Mouse (Mus musculus) hindbrain, embryonic 11.5 days (tissue): ENCODE measurements at regions not wholly inside any gene's neighbourhood (a gene's known extent, or its start where the extent isn't known, plus 50 kb on each side); places are given as distances from the start of the nearest gene placed in this dataset.
A peak's percentile ranks its signal among the peaks of the same experiment; 100 is the strongest.

Experiments used
- ATAC-seq: fragments of 200-750 bp; cut with Nextera tagmentation; 2 replicates; pipeline ENCODE4 v1.8.0; 2017; ENCODE audit warnings: mild to moderate bottlenecking, moderate TSS enrichment, moderate library complexity; ENCODE audit not compliant: low FRiP score
- DNase-seq: peaks from one replicate; pipeline ENCODE4 v3.0.0-alpha.2; 2015; ENCODE audit warnings: low spot score
- H3K27ac ChIP-seq: fragments of 300-500 bp; sonication (generic); 2 replicates; pipeline ENCODE4 v1.5.1; 2014; ENCODE audit warnings: mild to moderate bottlenecking, low read depth, low read length
- H3K27me3 ChIP-seq: fragments of 300-500 bp; sonication (generic); 2 replicates; pipeline ENCODE4 v1.6.1; 2014; ENCODE audit warnings: mild to moderate bottlenecking, low read length, moderate library complexity, mixed read lengths; ENCODE audit not compliant: control insufficient read depth, insufficient read depth
- H3K36me3 ChIP-seq: fragments of 300-500 bp; sonication (generic); 2 replicates; pipeline ENCODE4 v1.6.1; 2014; ENCODE audit warnings: mild to moderate bottlenecking, low read length, moderate library complexity, mixed read lengths; ENCODE audit not compliant: control insufficient read depth, insufficient read depth
- H3K4me1 ChIP-seq: fragments of 300-500 bp; sonication (generic); replicated peaks from 2 replicates; pipeline ENCODE4 v1.6.1; 2014; ENCODE audit warnings: low read length, mixed read lengths; ENCODE audit not compliant: control insufficient read depth, insufficient read depth
- H3K4me2 ChIP-seq: fragments of 300-500 bp; sonication (generic); replicated peaks from 2 replicates; pipeline ENCODE4 v1.6.1; 2014; ENCODE audit warnings: mild to moderate bottlenecking, low read depth, low read length
- H3K4me3 ChIP-seq: fragments of 300-500 bp; sonication (generic); 2 replicates; pipeline ENCODE4 v1.5.1; 2014; ENCODE audit warnings: low read depth, low read length
- H3K9ac ChIP-seq: fragments of 300-500 bp; sonication (generic); 2 replicates; pipeline ENCODE4 v1.6.1; 2014; ENCODE audit warnings: low read depth, low read length
- H3K9me3 ChIP-seq: fragments of 300-500 bp; sonication (generic); 2 replicates; pipeline ENCODE4 v1.6.1; 2016; ENCODE audit warnings: low read length; ENCODE audit not compliant: control insufficient read depth
- WGBS: fragments of 180-500 bp; shearing (Covaris S2); extraction: QIAGEN DNeasy Blood & Tissue Kit; methylation state at CpG from one replicate; pipeline ENCODE4 v1.1.7; 2014; 5-methylcytosine and 5-hydroxymethylcytosine counted together

GRCm38 (mm10) chr7:133497551-133497950 is 104.4 kb downstream of the Tex36 start:
- DNase-seq, result no peak

GRCm38 (mm10) chr7:133494982-133495550 is 106.9 kb downstream of the Tex36 start:
- no peaks in the 10 kb centered on the region for H3K36me3 ChIP-seq
- DNase-seq (no peak), ATAC-seq (no peak)
- H3K9ac ChIP-seq, result no peak overlapping the region
- H3K27me3 ChIP-seq, result 0 out of 2 replicates have a peak, but pooled peaks cover 3% of the 10 kb centered on the region
- no peak overlapping the region for H3K4me2 ChIP-seq
- peaks cover 2% of the 10 kb centered on the region; the same call in 1 of the 2 replicates for H3K4me1 ChIP-seq
- H3K27ac ChIP-seq, result no peak overlapping the region
- WGBS, result 41% methylated on average over 8 of the region's 8 CpGs
- H3K4me3 ChIP-seq, result no peak overlapping the region
- H3K9me3 ChIP-seq, result no peaks in the 10 kb centered on the region

More at GRCm38 (mm10) chr7:133497551-133497950, 104.4 kb downstream of the Tex36 start:
- 89% methylated on average over 3 of the region's 3 CpGs for WGBS
- Histone ChIP-seq H3K27ac (no peak overlapping the region), H3K4me1 (peaks cover 2% of the 10 kb centered on the region; the same call in 1 of the 2 replicates), H3K9me3 (no peaks in the 10 kb centered on the region), H3K4me3 (no peak overlapping the region), H3K4me2 (no peak overlapping the region), H3K27me3 (peaks cover 2% of the 10 kb centered on the region; the same call in 1 of the 2 replicates), H3K9ac (no peak overlapping the region), H3K36me3 (no peaks in the 10 kb centered on the region)
- no peak for ATAC-seq

GRCm38 (mm10) chr7:133494256-133494981 is 107.5 kb downstream of the Tex36 start:
- H3K9me3 ChIP-seq, result no peaks in the 10 kb centered on the region
- no peak overlapping the region for H3K4me2 ChIP-seq
- H3K4me3 ChIP-seq, result no peak overlapping the region
- H3K9ac ChIP-seq, result no peak overlapping the region
- 0 out of 2 replicates have a peak, but pooled peaks cover 3% of the 10 kb centered on the region for H3K27me3 ChIP-seq
- H3K36me3 ChIP-seq, result no peaks in the 10 kb centered on the region
- peak; percentile 22 for DNase-seq
- 62% methylated on average over 10 of the region's 10 CpGs for WGBS
- ATAC-seq, result no peak
- peaks cover 2% of the 10 kb centered on the region; the same call in 1 of the 2 replicates for H3K4me1 ChIP-seq
- no peak overlapping the region for H3K27ac ChIP-seq

GRCm38 (mm10) chr7:133492626-133493025 is 109.3 kb downstream of the Tex36 start:
- H3K4me2 ChIP-seq, result no peak overlapping the region
- H3K27ac ChIP-seq, result no peak overlapping the region
- H3K36me3 ChIP-seq, result no peaks in the 10 kb centered on the region
- H3K9me3 ChIP-seq, result no peaks in the 10 kb centered on the region
- 78% methylated on average over 6 of the region's 6 CpGs for WGBS
- H3K9ac ChIP-seq, result no peak overlapping the region
- ATAC-seq (no peak), DNase-seq (no peak)
- no peak overlapping the region for H3K4me3 ChIP-seq
- peaks cover 2% of the 10 kb centered on the region; the same call in 1 of the 2 replicates for H3K4me1 ChIP-seq
- 0 out of 2 replicates have a peak, but pooled peaks cover 3% of the 10 kb centered on the region for H3K27me3 ChIP-seq

- H3K4me1 ChIP-seq, result no peaks in the 10 kb centered on the region
- no peaks in the 10 kb centered on the region for H3K9me3 ChIP-seq
- DNase-seq (peak; percentile 43), ATAC-seq (no peak)
- no peak overlapping the region for H3K4me3 ChIP-seq
- 54% methylated on average over 7 of the region's 7 CpGs for WGBS
- H3K9ac ChIP-seq, result no peak overlapping the region
- no peaks in the 10 kb centered on the region for H3K36me3 ChIP-seq
- H3K27me3 ChIP-seq, result 0 out of 2 replicates have a peak, but pooled peaks cover 3% of the 10 kb centered on the region
- H3K4me2 ChIP-seq, result no peak overlapping the region
- no peak overlapping the region for H3K27ac ChIP-seq
These were observed 113.9 kb downstream of the Tex36 start for GRCm38 (mm10) chr7:133487887-133488630.

GRCm38 (mm10) chr7:133484430-133484841 is 117.5 kb downstream of the Tex36 start:
- no peak for ATAC-seq
- 81% methylated on average over 8 of the region's 8 CpGs for WGBS
- DNase-seq, result no peak
- no peaks in the 10 kb centered on the region for H3K9me3 ChIP-seq
- H3K4me1 ChIP-seq, result no peaks in the 10 kb centered on the region
- no peak overlapping the region for H3K27ac ChIP-seq
- no peak overlapping the region for H3K4me3 ChIP-seq
- H3K4me2 ChIP-seq, result no peak overlapping the region
- no peaks in the 10 kb centered on the region for H3K36me3 ChIP-seq
- H3K27me3 ChIP-seq, result no peaks in the 10 kb centered on the region
- H3K9ac ChIP-seq, result no peak overlapping the region

- no peak for DNase-seq
- no peak for ATAC-seq
These were observed 120.4 kb downstream of the Tex36 start for GRCm38 (mm10) chr7:133481529-133481928.

GRCm38 (mm10) chr7:133479679-133480078 is 122.3 kb downstream of the Tex36 start:
- DNase-seq, result no peak
- 72% methylated on average over 7 of the region's 7 CpGs for WGBS
- Histone ChIP-seq H3K36me3 (no peaks in the 10 kb centered on the region), H3K9ac (no peak overlapping the region), H3K27ac (no peak overlapping the region), H3K4me1 (no peaks in the 10 kb centered on the region), H3K4me3 (no peak overlapping the region), H3K27me3 (no peaks in the 10 kb centered on the region), H3K4me2 (no peak overlapping the region), H3K9me3 (no peaks in the 10 kb centered on the region)
- ATAC-seq, result no peak

More at GRCm38 (mm10) chr7:133481529-133481928, 120.4 kb downstream of the Tex36 start:
- no peak overlapping the region for H3K4me2 ChIP-seq
- no peaks in the 10 kb centered on the region for H3K4me1 ChIP-seq
- H3K27me3 ChIP-seq, result no peaks in the 10 kb centered on the region
- no peak overlapping the region for H3K4me3 ChIP-seq
- no peak overlapping the region for H3K9ac ChIP-seq
- WGBS, result 67% methylated on average over 6 of the region's 6 CpGs
- H3K27ac ChIP-seq, result no peak overlapping the region
- no peaks in the 10 kb centered on the region for H3K9me3 ChIP-seq
- H3K36me3 ChIP-seq, result no peaks in the 10 kb centered on the region
